Mouse (Mus musculus) bone marrow macrophage, adult 2 months (primary cell): Measurements from ENCODE around the gene Gm9913. TPM values are rescaled to one million over a fixed set of nuclear protein-coding genes. Genes with fewer than 3 reads are reported as not detected.

Experiments
- H3K27ac ChIP-seq: 2 replicates; pipeline ENCODE4 v1.5.1; 2012; ENCODE audit warnings: low read depth, low read length; ENCODE audit not compliant: insufficient read depth
- H3K4me1 ChIP-seq: 2 replicates; pipeline ENCODE4 v1.6.1; 2012; ENCODE audit warnings: low read length; ENCODE audit not compliant: control insufficient read depth, insufficient read depth
- H3K4me3 ChIP-seq: 2 replicates; pipeline ENCODE4 v1.5.1; 2012; ENCODE audit warnings: mild to moderate bottlenecking, low read length, moderate library complexity; ENCODE audit not compliant: insufficient read depth
- CTCF ChIP-seq: IDR thresholded peaks from 2 replicates; pipeline ENCODE4 v1.5.1; 2012; ENCODE audit warnings: low read depth, mild to moderate bottlenecking, low read length, moderate library complexity
- POLR2A ChIP-seq: IDR thresholded peaks from 2 replicates; pipeline ENCODE4 v1.6.1; 2012; ENCODE audit warnings: mild to moderate bottlenecking, low read depth, low read length, borderline replicate concordance
- polyA plus RNA-seq: library from polyadenylated mRNA; stranded (reverse); fragments of >200 nt; gene quantifications from 2 replicates; pipeline ENCODE4 v1.2.4, GENCODE M21; 2012; ENCODE audit not compliant: missing spikeins, insufficient read depth, insufficient read length

Gm9913 gene
- polyA plus RNA-seq, 1 experiment = not detected

GRCm38 (mm10) chr2:125548806-125549578 is 44.1 kb downstream of the Gm9913 start:
- TF ChIP-seq POLR2A (no peak), CTCF (no peak)
- Histone ChIP-seq H3K4me1 (no peaks in the 10 kb centered on the region), H3K27ac (no peak overlapping the region), H3K4me3 (no peak overlapping the region)

- no peak for TF ChIP-seq CTCF
- TF ChIP-seq POLR2A = no peak
- H3K27ac ChIP-seq = no peak overlapping the region
- no peak overlapping the region for H3K4me3 ChIP-seq
- H3K4me1 ChIP-seq = no peaks in the 10 kb centered on the region
Measured at GRCm38 (mm10) chr2:125555830-125556229, 50.9 kb downstream of the Gm9913 start.

Other genes with a start within 250 kb of the Gm9913 start
- 0.37 and 0.99 TPM in 2 replicates for gene Fbn1, start 2.9 kb downstream of the Gm9913 start, polyA plus RNA-seq
- gene Cep152, start 120.0 kb downstream of the Gm9913 start, polyA plus RNA-seq = 5.8 and 6.4 TPM in 2 replicates
- gene Eid1, start 168.0 kb downstream of the Gm9913 start, polyA plus RNA-seq = 276 and 293 TPM in 2 replicates
- 1.5 and 1.8 TPM in 2 replicates for gene Shc4, start 219.1 kb downstream of the Gm9913 start, polyA plus RNA-seq